Mouse (Mus musculus) liver, postnatal 0 days (tissue): Measurements from ENCODE around the gene Rpl14.

Experiments
- CTCF ChIP-seq: sonication (generic); IDR thresholded peaks from 2 replicates; pipeline ENCODE4 v1.5.1; 2016; ENCODE audit warnings: antibody characterized with exemption, low read depth
- EP300 ChIP-seq: IDR thresholded peaks from 2 replicates; pipeline ENCODE4 v1.6.1; 2016; ENCODE audit warnings: antibody characterized with exemption, low read depth, mild to moderate bottlenecking

GRCm38 (mm10) chr9:120564247-120564646 is 7.0 kb upstream of the Rpl14 start:
- TF ChIP-seq CTCF (no peak), EP300 (no peak)
